Mouse (Mus musculus): ENCODE results near the gene Cdk2ap2.
"Not testable (repeated sequence)": the region's sequence is repeated elsewhere in the genome, so short reads cannot be mapped to it uniquely, and the experiment has no call there.

GRCm38 (mm10) chr19:4068242-4068641, 28.7 kb upstream of the Cdk2ap2 start:
- not testable (repeated sequence) for TF ChIP-seq CTCF (IDR thresholded peaks at IDR 0.05; ENCODE audit: low read depth, low read length)
- 0 out of 2 replicates have a peak, but pooled peaks have one; percentile 18 for TF ChIP-seq POLR2A (IDR thresholded peaks at IDR 0.05; ENCODE audit: extremely low read depth, insufficient read depth, low read length)
